Mouse (Mus musculus): ENCODE data around the gene Prr5l.
A peak's percentile ranks its signal among the peaks of the same experiment; 100 is the strongest.

Gene Prr5l

DNA sequence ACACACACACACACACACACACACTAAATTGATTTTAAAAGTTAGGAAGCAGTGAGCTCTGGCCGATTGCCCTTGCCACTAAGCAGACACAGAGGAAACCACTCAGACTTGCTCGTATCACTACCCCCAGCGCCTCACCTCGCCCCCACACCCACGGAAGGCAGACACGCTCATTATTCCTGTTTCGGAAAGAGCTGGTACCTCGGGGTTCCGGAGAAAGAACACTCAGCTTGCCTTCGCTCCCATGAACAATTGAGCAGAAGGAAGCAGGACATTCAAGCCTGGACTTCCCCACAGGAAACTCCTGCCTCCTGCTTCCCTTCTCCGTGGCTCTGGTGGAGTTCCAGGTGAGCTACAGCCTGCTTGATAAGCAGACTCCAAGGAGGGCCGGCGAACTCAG is 60.0 kb downstream of the Prr5l start:
- no peak for DNase-seq (ENCODE audit: low spot score in 2 of 2)

DNA sequence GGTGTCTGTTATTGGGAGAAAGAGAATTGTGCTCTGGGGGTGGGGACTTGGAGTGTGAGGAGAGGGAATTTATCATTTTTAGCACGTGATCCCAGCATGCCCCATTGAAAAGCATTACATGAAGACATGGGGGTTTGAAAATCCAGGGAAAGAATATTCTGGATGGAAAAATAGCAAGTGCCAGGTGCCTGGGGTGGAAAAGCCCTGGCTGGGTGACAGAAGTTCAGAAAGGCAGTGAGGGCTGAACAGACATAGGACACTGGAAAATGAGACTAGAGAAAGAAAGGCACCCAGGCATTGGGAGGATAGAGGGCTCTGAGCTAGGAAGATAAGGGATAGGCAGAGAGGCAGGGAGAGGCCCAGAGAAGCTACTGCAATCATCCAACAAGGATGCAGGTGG is 62.0 kb downstream of the Prr5l start:
- DNase-seq (ENCODE audit: low spot score in 2 of 2), result no peak

DNA sequence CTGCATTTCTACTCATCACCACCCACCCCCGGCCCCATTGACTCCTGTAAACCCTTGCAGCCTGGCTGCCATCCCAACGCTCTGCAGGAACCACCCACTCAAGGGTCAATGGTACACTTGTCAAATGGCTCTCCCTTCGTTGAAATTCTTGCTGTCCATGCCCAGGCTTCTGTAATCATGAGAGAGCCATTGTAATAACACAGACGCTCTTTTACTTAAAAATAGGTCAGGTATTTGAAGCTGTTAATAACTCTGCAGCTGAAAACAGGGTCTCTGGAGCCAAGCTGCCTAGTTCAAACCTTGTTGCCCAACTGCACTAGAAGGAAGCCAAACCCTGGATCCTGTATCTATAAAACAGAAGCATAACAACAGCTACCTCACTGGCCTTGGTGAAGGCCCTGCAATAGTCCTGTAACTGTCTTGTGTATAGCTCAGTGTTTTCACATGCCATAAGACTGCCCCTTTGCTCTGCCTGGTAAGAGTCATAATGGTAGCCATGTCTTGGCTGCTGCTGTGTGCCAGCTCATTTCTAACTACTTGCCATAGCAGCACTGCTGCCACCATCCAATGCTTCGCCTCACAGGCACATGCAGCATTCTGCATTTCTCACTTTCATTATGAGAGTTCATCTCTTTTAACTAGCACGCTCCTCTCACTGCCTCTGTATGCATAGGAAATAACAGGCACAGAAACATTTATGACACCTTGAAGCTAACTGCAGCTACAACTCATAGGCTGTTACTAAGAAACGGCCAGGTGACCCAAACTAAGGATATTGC is 63.7 kb downstream of the Prr5l start:
- no peak for DNase-seq (ENCODE audit: low spot score in 2 of 2)

DNA sequence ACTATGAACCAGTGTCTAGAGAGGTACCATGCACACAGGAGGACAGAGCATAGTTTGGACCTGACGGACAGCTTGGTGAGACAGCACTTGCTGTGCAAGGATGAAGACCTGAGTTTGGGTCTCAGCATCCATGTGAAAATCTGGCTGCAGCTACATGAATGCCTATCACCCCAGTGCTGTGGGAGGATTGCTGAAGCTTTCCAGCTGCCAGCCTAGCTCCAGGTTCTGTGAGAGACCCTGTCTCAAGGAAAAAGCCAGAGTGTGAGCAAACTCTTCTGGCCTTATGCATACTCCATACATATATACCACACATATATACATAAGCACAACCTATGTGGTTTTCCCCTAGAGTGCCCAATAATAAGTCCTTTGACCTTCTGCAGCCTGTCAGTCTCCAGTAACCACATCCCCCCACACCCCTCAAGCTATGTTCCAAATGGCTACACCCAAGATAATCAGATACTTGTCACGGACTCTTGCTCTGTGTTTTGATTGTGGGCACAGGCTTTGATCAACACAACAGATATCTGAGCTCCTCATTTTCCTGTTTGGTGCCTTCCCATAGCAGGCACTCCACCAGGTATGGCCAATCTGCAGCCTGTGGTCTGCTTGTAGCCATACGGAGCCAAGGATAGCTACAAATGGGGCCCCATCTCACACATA is 66.0 kb downstream of the Prr5l start:
- DNase-seq (ENCODE audit: low spot score in 2 of 2), result no peak

DNA sequence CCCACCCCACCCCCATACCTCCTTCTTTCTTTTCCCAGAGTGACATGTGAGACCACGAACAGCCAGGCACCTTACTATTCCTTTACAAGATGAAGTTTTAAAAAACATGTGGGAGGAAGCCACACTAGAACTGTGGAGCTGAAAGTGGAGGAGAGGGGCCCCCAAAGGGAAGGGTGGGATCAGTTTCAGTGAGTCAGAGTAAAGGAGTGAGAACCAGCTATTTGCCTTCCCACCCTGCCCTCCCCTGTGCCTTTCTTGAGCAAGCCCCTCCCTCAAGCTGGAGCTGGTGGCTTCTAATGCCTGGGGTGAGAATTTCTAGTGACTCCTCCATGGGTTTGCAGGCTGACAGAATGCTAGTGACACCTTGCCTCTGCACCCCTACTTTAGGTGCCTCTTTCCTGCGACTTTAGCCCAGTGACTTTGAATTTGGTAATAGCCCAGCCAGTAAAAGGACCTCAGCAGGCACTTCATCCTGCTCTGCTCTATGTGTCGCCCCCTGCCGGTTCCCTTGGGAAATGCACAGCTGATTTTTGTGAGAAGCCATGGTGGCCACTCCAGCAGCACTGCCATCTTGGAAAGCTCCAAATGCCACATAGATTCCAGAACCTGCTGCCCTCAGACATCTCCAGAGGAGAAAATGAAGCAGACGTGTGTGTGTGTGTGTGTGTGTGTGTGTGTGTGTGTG is 67.4 kb downstream of the Prr5l start:
- no peak for DNase-seq (ENCODE audit: low spot score in 2 of 2)

- DNase-seq (ENCODE audit: low spot score in 2 of 2), result no peak
Measured at GRCm38 (mm10) chr2:101814272-101814625, 68.6 kb downstream of the Prr5l start.

DNA sequence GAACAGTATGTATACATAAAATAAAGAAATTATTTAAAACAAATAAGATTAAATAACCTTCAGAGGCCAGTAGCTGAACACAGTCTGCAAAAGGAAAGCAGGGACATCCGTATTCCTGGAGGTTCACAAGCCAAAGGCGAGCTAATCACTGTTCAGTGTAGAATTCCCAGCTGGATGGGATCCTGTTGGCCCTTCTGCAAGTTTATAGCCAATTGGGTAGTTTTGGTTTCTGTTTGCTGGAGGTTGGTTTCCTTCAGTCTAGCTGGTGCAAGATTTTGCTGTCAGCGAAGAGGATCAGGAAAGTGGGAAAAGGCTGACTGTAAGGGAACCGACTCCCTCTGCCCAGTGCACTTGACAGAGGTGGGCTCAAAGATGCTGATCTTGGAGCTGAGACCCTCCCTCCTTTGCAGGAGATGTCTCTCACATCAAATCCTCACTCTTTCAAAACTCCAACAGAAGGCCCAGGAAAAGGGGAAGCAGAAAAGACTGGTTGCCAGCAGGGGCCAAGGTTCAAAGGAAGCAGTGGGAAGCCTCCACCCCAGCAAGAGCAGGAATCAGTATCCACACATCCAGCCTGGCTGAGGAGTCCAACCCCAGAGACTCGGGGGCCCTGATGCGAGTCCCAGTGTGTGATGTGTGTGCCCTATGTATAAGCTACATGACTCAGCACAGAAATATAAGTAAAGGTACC is 69.1 kb downstream of the Prr5l start:
- DNase-seq (ENCODE audit: low spot score in 2 of 2), result no peak

DNA sequence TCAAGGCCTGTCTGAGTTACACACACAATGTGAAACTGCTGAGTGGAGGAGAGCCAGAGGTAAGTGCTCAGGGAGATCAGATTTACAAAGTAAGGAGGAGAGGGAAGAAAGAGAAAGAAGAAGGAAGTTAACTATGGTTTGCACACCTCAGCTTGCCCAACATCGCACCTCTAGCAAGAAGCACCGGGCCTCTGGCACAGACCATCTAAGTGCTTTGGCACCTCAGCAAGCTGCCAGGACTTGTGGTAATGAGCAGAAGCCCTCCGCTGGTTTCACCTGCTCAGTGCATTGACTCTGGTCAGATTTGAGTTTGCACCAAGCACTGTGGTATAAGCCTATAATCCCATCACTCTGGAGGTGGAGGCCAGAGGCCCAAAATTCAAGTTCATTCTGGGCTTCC is 70.9 kb downstream of the Prr5l start:
- DNase-seq (ENCODE audit: low spot score in 2 of 2), result no peak

DNA sequence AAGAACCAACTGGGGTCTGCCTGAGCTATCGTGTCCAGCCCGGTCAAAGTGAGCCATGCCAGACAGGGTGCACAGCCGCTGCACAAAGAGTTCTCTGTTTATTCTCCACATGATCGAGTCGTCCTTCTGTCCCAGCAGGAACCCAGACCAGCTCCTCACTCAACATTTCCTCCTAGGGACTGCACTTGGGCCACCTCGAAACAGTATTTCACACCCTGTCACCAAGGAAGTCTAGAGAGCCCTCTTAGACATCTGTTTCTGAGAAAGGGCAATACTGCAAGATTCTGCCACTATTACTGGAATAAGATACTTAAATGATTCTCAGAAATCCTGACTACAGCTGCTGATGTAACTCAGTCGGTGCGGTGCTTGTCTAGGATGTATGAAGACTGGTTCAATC is 72.1 kb downstream of the Prr5l start:
- DNase-seq (ENCODE audit: low spot score in 2 of 2), result no peak

- DNase-seq (ENCODE audit: low spot score in 2 of 2), result no peak
Measured at GRCm38 (mm10) chr2:101809640-101810305, 73.1 kb downstream of the Prr5l start.

- no peak for DNase-seq (ENCODE audit: low spot score in 2 of 2)
Measured at GRCm38 (mm10) chr2:101807756-101808155, 75.1 kb downstream of the Prr5l start.

DNA sequence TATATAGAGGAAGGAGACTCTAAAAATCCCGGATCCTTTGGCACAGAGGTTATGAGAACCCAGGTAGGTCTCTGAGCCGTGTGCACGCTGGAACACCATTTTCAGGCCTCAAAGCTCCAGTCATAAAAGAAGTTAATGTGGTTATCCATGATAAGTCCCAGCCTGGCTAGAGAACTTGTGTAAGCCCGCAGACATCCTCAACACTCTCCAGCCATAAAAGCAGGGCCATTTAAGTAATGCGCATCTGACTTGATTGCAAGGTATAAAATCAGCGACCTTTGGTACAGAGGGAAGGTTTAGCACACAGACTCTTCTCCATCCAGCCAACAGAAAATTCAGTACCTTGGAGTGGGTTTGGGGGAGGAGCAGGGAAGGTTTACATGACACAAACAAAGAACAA is 80.6 kb downstream of the Prr5l start:
- DNase-seq (ENCODE audit: low spot score in 2 of 2), result no peak

DNA sequence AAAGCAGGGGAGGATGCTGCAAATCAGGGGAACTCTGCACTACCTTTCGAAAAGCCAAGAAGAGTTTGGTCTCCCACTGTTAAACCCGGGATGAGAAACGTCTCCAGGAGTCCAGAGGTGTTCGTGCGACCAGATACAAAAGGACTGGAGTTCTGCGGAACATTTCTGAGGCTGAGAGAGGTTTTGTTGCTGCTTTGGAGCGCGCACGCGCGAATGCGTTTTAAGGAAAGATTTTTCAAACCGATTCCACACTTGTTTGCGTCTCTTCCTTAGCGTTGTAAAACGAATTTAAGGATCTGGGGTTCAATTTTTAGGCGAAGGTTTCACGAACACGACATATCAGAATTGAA is 85.0 kb downstream of the Prr5l start:
- DNase-seq (ENCODE audit: low spot score in 2 of 2), result no peak

DNA sequence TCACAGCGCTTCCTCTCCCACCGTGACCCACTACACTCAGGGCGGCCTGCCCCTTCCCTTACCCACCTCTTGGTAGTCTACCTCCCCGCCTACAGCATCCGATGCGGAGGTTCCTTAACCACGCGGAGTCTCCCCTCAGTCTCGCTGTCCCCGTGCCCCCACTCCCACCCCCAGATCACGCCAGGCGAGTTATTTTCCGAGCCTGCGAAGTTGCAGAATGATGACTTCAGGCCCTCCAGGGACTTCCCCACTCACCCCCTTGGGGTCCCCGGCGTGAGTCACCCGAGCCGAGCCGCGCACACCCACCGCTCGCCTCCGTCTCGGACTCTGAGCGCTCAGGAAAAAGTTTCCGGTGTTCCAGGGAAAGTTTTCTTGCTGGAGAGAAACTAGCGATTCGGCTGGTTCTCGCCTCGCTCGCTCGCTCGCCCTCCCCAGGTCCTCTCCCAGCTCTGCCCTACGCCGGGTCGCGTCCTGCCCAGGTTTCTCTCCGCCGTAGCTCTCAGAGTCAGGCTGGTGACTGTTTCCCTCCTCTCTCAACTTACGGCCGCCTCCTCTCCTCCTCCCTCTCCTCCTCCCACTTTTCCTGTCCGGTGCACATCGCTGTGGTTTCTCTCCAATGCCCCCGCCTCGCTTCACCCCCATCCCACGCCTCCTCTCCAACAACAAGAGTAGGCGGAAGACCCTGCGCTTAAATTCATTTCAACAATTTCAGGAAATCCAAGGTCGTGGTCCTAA is 85.5 kb downstream of the Prr5l start:
- peak; percentile 19 to 63 for DNase-seq (ENCODE audit: low spot score in 2 of 2)

DNA sequence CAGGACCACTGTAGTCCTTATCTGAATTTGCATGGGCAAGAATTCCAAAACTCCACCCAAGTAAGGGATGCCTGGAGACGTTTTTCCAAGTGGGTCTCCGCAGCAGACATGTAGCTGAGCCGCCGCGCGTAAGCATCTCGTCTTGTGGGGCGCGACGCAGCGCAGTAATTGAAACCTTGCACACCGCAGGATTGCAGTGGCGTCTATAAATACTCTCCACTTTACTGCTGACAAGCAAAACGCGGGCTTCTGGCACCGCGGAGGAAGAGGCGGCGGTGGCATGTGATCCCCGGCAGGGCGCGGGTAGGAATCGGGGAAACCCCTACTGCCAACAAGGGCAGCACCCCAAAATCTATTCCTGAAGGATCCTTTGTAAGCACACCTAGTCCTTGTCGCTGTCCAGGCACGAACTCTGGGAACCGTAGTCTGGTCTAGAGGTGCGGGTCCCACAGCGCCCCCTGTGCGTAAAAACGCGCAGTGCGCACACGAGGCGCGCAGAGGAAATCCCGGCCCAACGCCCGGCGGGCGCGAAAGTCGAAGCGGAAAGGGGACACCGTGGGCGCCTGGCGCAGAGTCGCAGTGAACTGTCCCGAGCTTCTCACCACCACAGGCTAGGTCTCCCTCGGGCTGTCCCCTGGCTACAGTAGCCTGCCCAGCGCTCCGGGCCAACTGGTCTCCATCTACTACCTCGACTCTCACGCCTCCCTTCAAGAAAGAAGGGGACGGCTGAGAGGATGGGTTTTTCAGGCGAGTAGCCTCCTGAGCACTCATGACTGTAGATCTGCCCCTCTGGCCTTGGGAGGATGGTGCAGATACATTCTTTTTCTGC is 86.3 kb downstream of the Prr5l start:
- peak; percentile 63 to 82 for DNase-seq (ENCODE audit: low spot score in 2 of 2)

- no peak for DNase-seq (ENCODE audit: low spot score in 2 of 2)
Measured at GRCm38 (mm10) chr2:101792130-101792529, 90.7 kb downstream of the Prr5l start.

DNA sequence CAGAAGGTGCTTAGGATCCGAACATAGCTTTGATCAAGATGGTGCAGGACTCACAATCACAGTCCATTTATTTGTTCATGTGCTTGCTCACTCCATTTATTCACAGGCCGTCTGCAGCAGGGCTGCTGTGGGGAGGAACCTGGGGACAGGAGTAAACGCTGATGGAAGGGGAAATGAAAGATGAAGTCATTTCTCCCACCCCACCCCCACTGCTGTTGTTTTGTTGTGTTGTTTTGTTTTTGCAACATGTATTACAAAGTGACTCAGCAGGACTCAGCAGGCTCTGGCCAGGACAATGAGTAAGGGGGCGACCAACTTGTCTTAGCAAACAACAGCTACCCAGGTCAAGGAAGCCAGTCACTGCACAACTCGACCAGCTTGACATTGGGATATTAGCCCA is 99.6 kb downstream of the Prr5l start:
- DNase-seq (ENCODE audit: low spot score in 2 of 2), result no peak

DNA sequence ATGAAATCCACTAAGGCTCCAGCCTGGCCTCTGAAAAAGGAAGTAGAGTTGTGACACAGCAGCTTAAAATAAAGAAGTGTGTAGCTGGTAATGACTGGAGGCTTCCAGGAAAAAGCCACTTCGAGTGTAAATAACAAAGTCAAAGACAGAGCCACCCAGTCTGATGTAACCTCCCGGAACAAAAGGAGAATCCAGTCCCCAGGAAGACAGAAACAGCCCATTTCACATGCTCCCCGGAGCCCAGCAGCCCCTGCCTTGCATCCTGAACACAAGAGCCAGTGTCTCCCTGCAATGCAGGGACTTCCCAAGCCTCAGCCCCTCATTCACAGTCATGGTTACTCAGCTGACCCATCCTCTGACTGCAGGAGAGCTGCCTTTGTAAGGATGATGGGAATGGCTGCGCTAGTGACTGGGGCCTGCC is 101.5 kb downstream of the Prr5l start:
- no peak for DNase-seq (ENCODE audit: low spot score in 2 of 2)

DNA sequence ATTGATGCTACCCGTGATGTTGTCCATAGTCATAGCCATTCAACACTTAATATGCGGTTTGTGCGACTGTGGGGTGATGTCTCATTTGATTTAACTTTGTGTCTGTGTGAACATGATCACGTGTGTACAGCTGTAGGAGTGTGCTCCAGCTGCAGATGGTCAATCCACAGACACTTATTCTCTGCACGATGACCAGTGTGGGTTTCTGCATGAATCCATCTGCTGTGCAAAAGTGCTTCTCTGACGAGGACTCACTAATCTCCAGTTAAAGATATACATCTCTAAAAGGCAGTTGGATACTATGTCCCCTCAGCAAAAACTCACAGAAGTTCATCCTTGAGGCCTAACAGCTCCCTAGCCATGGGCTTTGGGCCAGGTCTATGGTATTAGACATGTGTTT is 104.7 kb downstream of the Prr5l start:
- no peak for DNase-seq (ENCODE audit: low spot score in 2 of 2)

- no peak for DNase-seq (ENCODE audit: low spot score in 2 of 2)
Measured at GRCm38 (mm10) chr2:101763503-101763902, 119.3 kb downstream of the Prr5l start.

All from urinary bladder, postnatal 4 days (tissue).